Mouse (Mus musculus) frontal cortex, postnatal 36 days (tissue): ENCODE measurements at regions not wholly inside any gene's neighbourhood (a gene's known extent, or its start where the extent isn't known, plus 50 kb on each side); places are given as distances from the start of the nearest gene placed in this dataset.
"Not testable (repeated sequence)": the region's sequence is repeated elsewhere in the genome, so short reads cannot be mapped to it uniquely, and the experiment has no call there.

Source experiments
- DNase-seq, 2 experiments: peaks; one replicate each; pipeline ENCODE4 v3.0.0; 2022; ENCODE audit warnings: low spot score in 2 of 2

DNA sequence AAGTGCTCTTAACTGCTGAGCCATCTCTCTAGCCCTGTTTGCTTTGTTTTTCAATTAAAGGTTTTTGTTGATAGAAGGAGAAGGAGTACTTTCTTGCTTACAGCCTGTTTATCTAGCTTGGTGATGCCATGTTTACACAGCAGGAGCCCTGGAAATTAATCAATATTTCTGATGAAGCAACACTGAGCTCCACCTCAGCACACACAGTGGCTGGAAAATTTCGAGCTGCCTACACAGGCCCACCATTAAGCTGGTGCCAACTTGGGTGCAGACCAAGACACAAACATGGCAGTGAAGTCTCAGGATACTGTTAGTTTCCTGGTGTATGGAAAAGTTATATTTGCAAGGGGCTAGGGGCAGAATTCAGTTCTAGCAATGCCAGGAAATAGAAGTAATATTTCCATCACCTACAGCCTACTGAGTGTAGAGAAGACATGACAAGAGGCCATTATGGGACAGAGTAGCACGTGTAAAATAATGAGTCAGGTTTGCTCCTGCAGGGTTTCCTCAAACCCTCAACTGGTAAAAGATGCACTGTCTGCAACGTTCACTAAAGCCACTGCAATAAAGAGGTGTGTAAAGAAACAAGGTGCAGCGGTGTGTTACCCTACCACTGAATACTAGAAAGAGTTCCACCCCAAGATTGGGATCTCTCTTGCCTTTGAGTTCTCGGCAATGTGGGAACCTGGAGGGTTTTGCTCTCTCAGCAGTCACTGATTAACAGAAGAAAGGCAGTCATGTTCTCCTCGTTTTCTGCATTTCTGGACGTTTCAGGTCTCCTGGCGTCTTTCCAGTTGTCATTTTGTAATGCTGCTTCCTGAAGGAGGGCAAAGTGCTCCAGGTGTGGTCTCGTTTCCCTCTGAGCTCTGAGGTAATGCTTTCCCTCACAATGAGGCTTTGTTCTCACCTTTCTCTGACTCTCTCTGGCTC is 108.8 kb upstream of the Fhl2 start:
- DNase-seq, result no peak

DNA sequence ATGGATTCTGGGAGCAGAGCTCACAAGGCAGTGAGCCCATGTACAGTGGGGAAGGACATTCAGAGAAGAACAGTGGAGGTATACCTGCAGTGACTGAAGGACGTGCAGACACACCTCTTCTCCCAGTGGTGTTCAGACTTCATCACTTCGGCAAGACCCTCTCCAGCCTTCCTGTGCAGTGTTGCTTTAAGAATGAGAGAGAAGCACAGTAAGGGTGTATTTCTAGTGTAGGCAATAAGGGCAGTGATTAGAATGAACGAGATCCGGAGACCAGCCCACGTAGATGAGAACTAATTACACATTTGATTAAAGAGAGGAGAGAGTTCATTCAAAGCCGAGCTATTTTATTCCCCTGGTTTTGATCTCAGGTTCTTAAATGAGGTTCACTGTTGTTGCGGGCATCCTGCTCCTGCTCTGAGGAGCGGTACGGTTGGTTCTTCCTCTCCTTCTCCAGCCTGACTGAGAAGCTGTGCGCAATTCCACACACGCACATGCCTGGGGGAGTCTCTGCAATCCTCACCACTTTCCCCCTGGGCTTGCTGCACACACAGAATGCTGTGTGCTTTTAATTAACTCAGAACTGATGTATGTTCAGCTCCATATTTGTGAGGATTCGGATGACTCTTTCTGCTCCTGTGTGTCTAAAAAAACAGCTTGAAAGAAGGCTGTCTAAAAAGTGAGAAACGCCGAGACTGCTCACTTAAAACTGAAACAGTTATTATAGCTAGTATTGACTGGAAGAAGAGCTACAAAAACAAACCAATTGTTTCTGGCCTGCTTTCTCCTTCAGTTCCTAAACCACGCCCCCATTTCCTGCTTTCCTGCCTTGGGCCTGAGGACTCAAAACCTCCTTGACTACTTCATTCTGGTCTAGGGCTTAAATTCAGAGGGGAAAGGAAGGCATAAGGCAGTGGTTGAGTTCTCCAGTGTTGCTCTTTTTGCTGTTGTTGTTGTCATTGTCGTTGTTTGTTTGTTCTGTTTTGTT is 114.2 kb upstream of the Fhl2 start:
- peak in 1 of 2 experiments; percentile 14 for DNase-seq

DNA sequence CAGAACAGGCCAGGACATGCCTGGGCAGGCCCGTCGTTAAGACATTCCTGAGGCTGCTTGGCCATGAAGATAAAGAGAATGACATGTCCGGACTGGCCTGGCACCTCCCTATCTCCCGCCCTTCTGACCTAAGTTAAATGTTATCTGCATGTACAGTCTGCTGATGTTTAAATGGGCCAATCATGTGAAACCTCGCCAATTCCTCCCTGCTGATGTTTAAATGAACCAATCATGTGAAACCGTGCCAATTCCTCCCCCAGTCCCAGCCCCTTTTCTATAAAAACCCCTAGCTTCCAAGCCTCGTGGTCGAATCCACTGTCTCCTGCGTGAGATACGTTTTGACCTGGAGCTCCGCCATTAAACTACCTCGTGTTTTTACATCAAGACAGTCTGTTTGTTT is 119.5 kb upstream of the Fhl2 start:
- not testable (repeated sequence) for DNase-seq

DNA sequence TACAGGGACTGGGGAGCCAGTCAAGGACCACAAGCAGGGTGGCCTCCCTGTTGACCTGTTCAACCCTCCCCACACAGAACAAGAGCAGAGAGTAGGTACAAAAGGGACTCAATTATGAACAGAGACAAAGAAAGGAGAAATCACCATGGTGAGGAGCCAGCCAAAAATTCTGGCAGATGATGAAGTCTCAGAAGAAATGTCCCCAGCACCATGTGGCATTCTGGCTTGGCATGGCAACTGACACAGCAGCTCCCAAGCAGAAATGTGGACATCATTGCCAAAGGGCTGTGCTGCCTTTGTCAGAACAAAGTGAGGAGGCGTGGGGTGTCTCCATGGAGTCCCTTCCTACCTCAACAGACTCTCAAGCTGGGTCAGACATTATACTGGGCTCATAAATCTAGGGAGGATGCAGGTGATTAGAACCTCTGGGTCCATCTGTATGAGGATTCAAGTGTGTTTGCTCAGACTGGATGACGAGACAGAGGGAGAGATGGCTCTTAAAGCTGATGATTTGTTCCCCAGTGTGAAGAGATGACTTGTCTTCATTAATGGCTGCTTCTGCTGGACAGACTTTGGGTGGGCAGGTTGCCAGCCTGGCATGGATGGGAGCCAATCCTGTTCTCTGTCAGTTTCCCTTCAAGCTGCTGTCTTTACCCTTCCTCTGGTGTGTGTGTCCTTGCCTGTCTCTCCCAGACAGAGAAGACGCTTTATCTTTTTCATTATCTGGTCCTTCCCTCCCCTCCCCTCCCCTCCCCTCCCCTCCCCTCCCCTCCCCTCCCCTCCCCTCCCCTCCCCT is 120.5 kb upstream of the Fhl2 start:
- no peak for DNase-seq

DNA sequence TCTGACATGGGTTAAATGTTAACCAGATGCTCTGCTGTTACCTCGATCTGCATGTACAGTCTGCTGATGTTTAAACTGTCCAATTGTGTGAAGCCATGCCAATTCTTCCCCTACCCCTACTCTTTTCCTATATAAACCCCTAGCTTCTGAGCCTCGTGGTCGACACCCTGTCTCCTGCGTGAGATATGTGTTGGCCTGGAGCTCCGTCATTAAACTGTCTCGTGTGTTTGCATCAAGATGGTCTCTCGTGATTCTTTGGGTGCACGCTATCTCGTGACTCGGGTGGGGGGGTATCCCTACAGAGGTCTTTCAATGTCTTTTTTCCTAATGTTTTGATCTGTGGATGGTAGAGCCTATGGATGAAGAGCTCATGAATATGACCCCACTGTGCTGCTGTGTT is 110.9 kb upstream of the Nck2 start:
- DNase-seq, result not testable (repeated sequence)

DNA sequence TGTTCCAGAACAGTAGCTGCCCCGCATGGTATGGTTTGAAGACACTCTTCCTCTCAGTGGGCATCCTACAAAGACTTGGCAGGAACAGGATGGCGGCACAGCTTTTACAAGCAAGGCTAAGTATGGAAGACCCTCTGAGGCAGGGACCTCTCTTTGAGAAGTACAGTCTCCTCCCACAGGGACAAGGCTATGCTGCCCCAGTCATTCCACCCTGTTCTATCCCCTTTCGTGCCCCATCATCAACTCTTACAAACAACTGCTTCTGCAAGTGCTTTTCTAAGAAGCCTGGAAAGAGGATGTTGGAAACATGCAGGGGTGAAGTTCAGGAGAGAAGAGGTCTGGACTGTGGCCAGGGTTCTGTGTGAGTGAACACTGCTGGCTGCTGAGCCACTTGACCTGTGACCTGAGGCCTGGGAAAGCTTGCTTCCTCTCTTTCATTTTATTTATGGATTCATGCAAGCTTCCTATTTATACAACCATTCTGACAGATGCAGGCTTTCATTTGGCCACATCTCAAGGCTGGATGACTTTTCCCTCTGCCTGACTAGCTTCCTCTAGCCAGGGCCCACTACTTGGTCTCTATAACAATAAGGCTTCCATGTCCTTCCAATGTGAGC is 107.1 kb upstream of the Nck2 start:
- DNase-seq, result no peak

DNA sequence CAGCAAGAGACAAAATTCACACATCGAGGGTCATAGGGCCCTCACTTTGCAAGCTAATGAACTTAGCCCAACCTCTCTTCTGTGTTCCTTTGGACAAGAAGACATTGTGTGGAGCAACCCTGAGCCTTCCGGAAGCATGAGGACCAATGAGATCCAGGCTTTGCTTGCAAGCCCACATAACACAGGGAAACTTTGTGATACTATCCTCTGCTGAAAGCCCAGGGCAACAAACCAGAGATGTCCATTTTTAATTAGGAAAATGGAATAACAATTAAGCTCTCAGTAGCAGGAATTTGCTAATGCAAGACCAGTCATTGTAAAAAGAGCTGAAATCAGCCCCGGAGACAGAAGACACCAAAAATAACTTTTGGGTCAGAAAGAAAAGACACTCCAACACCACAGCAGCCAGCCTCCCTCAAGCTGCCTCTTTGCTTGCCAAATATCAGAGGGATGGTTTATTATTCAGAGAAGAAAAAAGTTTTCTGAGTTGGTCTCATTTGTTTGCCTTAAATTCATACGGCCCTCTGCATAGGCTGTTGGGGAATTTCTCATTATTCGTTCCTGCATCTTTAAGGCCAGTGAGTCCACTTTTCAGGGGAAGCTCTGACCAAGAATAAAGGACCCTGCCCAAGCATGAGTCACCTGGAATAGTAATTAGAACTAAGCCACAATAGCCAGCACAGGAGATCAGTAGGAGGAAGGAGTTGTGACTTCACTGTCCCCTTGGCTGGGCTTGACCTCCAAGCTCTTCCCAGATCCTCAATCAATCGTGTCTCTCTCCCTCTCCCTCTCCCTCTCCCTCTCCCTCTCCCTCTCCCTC is 106.1 kb upstream of the Nck2 start:
- no peak for DNase-seq

DNA sequence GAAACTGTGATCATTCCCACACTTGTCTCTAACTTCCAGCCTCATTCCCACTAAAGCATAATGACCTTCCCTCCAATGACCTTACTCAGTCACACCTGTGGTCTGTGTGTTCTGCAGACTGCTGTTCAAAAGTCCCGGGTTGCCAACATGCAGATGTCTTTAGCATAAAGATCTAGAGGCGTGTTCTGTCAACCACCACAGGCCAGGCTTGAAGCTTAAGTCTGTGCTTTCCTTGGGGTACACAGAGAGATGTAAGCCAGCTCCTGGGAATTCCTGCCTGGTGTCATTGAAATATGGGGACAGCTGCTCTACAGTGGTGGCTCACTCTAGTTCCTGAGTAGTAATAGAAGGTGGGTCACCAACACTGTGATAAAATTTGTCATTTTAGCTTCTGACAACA is 101.5 kb upstream of the Nck2 start:
- DNase-seq, result no peak

DNA sequence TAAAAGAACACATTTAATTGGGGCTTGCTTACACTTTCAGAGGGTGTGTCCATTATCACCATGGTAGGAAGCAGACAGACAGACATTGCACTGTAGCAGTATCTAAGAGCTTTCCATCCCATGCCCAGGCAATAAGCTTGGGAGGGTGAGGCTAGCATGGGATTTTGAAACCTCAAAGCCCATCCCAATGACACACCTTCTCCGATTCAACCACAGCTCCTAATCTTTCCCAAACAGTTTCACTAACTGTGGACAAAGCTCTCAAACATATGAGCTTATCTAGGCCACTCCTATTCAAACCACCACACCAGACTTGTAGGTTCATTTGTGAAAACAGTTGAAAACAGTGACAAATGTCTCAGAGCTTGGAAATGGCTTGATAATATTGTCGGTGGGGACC is 101.0 kb upstream of the Nck2 start:
- DNase-seq, result no peak

DNA sequence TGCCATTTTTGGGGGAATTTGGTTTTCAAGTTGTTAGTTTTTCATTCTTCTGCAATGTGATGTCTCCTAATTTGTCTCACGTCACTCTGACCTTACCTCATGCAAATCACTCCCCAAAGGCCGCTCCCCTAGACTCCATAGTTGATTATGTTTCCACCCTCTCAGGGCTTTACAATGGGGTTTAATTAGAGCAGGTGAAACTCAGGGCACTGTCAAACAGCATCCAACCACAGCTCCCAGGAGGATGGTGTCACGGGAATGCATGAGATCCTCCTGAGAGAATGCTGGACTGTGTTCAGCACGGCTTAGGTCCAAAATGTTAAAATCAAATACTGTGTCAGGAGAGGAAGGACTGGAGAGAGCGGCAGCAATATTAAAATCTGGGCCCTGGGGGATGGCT is 100.4 kb upstream of the Nck2 start:
- no peak for DNase-seq

DNA sequence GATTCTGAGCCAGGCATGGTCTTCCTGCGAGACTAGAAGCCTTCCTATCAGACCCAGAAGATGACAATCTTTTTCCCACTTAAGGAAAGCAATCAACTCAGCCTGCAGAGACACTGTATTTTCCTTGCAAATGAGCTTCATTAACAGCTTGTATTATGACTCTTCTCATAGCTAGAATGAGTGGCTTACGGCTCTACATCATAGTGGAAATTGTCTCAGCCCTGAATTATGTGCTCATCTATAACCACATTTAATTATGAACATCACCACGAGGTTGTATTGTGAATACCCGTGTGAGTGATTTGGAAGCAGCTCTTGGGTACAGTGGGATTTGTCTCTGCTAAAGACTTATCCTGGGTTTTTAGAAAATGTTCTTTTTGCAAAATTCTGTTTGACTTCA is 97.2 kb upstream of the Nck2 start:
- DNase-seq, result no peak

DNA sequence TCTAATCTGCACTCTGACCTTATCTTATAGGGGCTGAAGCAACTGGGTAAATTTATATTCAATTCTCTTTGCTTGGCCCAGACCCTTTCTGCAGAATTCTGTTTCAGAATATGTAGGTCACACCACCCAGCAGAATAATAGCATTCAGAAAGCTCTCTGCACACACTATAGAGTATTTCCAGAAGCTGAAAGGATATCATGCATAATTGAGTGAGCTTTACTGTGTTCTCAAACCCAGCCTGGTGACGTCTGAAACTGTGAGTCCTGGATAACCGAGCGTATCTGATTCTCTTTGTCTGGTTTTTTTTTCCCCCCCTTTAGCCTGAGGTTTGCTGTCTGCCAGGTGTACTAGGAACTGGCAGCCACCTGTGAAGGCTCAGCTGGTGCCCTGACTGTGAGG is 94.4 kb upstream of the Nck2 start:
- no peak for DNase-seq

DNA sequence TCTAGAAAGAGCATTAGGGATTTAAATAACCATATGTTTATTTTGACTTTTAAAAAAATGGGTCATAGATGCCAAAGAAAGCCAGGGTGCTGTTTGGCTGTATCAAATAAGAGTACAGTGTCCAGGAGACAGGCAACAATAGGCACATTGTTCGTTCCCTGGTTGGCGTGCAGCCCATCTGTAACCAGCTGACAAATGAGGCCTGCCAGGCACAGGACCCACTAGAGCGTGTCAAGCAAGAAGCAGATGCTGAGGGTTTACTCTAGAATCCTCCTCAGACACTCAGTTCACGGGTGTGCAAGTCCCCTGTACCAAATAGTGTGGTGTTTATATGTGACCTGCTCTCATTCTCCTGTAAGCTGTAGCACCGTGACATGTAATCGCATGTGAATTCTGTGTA is 86.2 kb upstream of the Nck2 start:
- DNase-seq, result peak; percentile 8 to 36

DNA sequence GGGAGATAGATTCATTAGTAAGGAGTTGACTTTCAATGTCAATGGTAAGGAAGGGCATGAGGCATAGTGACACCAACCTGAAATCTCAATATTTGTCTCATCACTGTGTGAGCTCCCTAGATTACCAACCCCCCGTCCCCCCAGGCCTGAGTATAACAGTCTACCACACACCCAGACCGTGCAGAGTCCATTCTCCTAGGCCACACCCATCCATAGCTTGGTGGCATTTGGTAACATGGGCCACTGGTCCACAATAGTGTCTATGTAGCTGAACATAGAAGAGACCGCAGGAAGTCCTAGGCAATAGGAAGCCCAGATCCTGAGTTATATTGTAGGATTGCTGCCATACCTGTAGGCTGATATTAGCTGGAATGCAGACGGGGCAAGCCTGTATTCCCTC is 84.7 kb upstream of the Nck2 start:
- DNase-seq, result no peak

DNA sequence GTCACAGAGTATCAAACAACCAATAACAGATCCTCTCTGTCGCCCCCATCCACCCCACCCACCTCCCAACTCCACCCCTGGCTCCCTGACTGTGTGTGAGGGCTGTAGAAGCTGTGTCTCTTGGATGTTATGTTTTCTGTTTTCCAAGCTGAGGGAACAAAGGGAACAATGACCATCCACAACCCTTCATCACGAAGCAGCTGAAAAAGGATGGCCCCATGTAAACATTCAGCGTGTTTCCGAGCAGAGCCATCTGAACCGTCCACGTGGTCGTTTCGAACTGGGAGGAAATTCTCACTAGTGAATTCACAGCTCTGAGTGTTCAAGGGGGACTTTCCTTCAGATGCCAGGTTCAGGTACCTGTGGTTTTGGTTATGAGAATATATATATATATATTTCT is 84.1 kb upstream of the Nck2 start:
- no peak for DNase-seq

DNA sequence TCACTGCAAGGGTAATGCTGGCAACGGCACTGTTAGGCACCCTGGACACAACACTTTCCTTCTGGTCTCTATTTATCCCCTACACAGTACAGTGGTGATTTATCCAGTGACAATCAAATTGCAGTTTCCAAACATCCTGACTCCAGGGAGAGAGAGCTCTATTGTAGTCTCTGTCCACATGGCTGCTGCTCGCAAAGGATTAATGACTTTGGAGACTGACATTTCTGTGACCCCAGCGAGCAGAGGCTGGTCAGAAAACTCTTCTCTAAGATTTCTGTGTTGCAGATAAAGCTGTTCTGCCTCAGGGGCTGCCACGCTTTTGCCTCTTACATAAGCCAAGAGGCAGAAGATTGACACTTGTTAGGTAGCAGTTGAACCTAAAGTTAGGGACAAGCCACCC is 83.6 kb upstream of the Nck2 start:
- no peak for DNase-seq

DNA sequence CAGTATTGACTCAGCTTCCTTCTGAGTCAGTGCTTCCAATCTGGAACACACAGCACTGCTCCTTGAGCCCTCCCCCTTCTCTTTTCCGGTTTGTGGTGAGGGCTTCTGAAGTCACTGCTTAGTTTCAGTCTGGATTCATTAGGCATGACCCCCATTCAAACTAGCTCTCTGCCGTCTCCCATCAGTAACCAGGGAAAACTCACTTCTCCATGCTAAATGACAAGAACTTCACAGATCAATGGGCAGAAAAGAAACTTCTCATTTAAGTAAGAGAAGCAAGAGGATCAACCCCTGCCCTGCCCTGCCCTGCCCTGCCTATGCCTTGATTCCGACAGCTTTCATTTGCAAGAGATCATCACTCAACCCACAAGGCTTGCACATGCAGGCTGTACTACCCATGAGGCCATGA is 82.9 kb upstream of the Nck2 start:
- no peak for DNase-seq

DNA sequence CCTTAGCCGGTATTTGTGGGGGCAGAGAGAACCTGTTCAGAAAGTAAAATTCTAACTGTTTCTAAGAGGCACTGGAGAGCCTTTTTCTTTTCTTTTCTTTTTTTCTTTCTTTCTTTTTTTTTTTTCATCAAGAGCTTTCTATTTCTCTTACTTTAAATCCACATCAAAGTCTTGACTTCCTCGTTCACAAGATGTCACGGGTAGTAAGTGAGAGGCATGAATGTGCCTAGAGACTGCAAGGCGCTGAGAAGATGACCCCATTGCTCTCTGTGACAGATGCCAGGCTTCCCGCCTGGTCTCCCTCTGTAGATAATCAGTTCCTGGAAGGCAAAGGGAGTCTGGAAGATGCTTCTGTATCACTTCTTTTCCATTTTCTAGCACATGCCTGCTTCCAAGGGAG is 82.2 kb upstream of the Nck2 start:
- DNase-seq, result no peak

DNA sequence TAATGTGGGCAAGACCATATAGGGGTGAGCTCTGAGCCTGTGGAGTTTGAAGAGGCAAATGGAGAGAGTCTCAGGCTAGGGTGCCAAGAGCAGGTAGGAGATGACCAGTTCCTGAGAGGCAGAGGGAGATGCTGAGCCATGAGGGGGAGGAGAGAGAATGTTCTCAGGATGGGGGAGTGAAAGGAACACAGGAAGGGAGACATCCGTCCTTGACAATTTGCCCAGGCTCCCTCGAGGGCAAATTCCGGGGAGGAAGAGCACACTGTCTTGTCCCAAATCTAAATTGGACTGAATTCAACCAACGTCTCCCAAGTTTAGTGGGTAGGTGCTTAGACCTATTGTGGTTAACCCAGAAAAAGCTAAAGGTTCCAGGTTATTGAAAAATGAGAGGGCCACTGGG is 81.2 kb upstream of the Nck2 start:
- no peak for DNase-seq

DNA sequence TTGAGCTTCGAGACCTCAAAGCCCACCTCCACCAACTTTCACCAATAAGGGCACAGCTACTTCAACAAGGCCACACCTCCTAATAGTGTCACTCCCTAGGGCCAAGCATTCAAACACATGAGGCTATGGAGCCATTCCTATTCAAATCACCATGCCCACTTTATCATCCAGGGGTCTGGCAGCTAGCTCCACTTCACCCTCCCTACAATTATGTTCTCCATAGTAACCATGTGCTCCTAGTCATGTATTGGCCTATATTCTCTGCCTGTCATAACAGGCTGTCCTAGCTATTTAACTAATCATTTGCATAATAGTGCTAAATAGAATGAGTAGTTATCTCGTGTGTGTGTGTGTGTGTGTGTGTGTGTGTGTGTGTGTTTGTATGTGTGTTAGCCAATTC is 77.9 kb upstream of the Nck2 start:
- no peak for DNase-seq
